Mouse (Mus musculus) hindbrain, embryonic 15.5 days (tissue): ENCODE measurements around the gene Fbxo22. TPM values are rescaled to one million over a fixed set of nuclear protein-coding genes. Genes with fewer than 3 reads are reported as not detected.

Experiments
- ATAC-seq: fragments of 200-750 bp; cut with Nextera tagmentation; 2 replicates; pipeline ENCODE4 v1.8.0; 2017; ENCODE audit warnings: low read depth, moderate number of reproducible peaks, moderate TSS enrichment; ENCODE audit not compliant: low FRiP score
- H3K27ac ChIP-seq: fragments of 300-500 bp; sonication (generic); replicated peaks from 2 replicates; pipeline ENCODE4 v1.5.1; 2015; ENCODE audit warnings: mild to moderate bottlenecking, inconsistent platforms
- H3K27me3 ChIP-seq: fragments of 300-500 bp; sonication (generic); 2 replicates; pipeline ENCODE4 v1.6.1; 2015; ENCODE audit warnings: control low read depth, inconsistent platforms
- H3K36me3 ChIP-seq: fragments of 300-500 bp; sonication (generic); 2 replicates; pipeline ENCODE4 v1.6.1; 2015; ENCODE audit warnings: control low read depth, inconsistent platforms
- H3K4me1 ChIP-seq: fragments of 300-500 bp; sonication (generic); replicated peaks from 2 replicates; pipeline ENCODE4 v1.6.1; 2015; ENCODE audit warnings: control low read depth, inconsistent platforms
- H3K4me2 ChIP-seq: fragments of 300-500 bp; sonication (generic); 2 replicates; pipeline ENCODE4 v1.6.1; 2015; ENCODE audit warnings: moderate library complexity, mild to moderate bottlenecking, inconsistent platforms
- H3K4me3 ChIP-seq: fragments of 300-500 bp; sonication (generic); 2 replicates; pipeline ENCODE4 v1.5.1; 2015; ENCODE audit warnings: mild to moderate bottlenecking, inconsistent platforms
- H3K9ac ChIP-seq: fragments of 300-500 bp; sonication (generic); 2 replicates; pipeline ENCODE4 v1.6.1; 2015; ENCODE audit warnings: inconsistent platforms
- H3K9me3 ChIP-seq: fragments of 300-500 bp; sonication (generic); 2 replicates; pipeline ENCODE4 v1.6.1; 2016; ENCODE audit warnings: control low read depth, inconsistent platforms
- WGBS: fragments of 180-500 bp; shearing (Covaris S2); methylation state at CpG from one replicate; pipeline ENCODE4 v1.1.7; 2015; 5-methylcytosine and 5-hydroxymethylcytosine counted together
- polyA plus RNA-seq: library from polyadenylated mRNA; unstranded; fragments of >200 nt; fragmentation: Nextera tagmentation; extraction: Ambion mirVana; gene quantifications from 2 replicates; pipeline ENCODE4 v1.2.1, GENCODE M21; 2015

Gene Fbxo22
- 77.5 and 82.7 TPM in 2 replicates for polyA plus RNA-seq

DNA sequence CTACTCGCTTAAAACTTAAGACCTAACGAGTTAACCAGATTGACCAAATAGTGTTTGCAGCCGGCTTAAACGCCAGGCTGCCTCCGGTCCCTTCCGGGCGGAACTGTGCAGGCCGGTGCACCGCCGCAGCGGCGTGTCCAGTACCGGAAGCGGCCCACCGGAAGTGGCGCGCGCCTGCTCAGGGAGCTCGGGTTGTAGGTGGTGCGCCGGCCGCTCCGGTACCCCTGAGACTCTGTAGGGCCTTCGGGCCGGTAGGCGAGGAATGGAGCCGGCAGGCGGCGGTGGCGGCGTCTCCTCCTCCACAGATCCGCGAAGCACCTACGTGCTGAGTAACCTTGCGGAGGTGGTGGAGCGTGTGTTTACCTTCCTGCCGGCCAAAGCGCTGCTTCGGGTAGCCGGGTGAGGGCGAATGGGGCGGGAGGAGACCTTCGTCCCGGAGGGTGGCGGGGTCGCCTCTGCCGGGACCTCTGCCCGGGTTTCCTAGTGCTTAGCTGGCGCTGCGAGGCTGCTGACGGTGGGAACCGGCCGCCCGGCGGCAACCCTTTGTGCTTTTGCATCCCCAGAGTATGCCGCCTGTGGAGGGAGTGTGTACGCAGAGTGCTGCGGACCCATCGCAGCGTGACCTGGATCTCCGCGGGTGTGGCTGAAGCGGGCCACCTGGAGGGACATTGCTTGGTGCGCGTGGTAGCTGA is at the start of gene Fbxo22:
Gene Fbxo22 (plus strand): TSS at position 136 of the 692 bp plus-strand sequence.
- ATAC-seq: peak; percentile 98
- under 1% methylated on average over 64 of the region's 65 CpGs for WGBS
- Histone ChIP-seq H3K9me3 (no peaks in the 10 kb centered on the region), H3K4me1 (peaks cover 32% of the 10 kb centered on the region), H3K36me3 (peaks cover 15% of the 10 kb centered on the region), H3K4me3 (peak within 1 kb of the TSS; percentile 52), H3K27me3 (no peaks in the 10 kb centered on the region), H3K4me2 (peak within 1 kb of the TSS; percentile 71), H3K9ac (peak within 1 kb of the TSS; percentile 61), H3K27ac (peak within 1 kb of the TSS; percentile 87)

DNA sequence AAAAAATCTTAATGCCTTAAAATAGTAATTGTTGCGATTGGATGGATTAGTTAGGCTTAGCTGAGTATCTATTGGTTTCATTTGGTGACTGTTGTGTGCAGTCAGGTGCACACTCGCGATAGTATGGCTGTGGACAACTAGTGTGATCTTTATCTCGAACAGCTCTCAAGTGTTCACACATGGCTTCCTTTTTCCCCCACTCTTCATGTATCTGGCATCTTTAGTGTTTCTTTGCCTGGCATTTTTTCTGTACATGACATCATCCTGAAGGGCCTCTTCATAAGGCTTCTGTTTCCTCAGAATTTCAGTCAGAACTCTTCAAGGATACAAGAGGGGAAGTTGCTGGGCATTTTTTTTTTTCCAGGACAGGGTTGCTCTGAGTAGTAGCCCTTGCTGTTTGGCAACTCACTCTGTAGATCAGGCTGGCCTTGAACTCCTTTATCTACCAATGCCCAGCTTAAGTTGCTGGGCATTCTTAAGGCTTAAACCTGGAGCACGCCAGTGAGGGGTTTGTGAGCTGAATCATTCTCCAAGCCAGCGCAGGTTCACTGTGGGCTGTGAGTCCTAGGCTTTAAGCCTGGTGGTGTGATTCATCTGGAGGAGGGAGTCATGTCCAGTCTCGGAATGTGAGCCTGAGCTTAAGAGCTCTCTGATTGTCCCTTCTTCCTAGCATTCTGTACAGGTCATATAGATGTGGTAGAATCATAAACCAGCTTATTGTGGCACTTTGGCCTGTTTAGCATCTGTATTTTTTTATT is 37.9 kb upstream of the Fbxo22 start:
- no peak overlapping the region for H3K4me2 ChIP-seq
- no peaks in the 10 kb centered on the region for H3K27me3 ChIP-seq
- H3K27ac ChIP-seq: no peak overlapping the region
- H3K9me3 ChIP-seq: no peaks in the 10 kb centered on the region
- H3K9ac ChIP-seq: no peak overlapping the region
- 94% methylated on average over 7 of the region's 7 CpGs for whole genome bisulfite sequencing
- no peak overlapping the region for H3K4me3 ChIP-seq
- no peaks in the 10 kb centered on the region for H3K4me1 ChIP-seq
- ATAC-seq: no peak
- 0 out of 2 replicates have a peak, but pooled peaks cover 3% of the 10 kb centered on the region for H3K36me3 ChIP-seq

DNA sequence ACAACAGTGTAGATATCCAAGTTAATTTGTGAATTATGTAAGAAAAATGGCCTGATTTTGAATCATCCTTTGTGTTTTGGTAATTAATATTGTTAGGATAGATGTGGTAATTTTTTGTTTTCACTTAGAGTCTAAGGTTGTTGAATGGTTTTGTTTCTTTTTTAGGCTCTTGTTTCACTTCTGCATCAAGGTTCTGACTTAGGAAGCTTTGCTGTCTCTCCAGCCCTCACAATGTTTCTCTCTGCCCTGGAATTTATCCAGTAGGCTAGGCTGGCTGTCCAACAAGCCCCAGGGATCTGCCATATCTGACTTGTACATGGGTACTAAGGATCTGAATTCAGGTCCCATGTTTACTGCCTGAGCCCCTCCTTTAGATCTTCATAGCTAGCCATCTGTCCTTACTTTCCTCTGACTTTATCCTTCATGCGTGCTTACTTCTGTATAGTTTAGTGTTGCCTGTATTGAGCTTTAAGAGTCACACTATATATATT is 36.5 kb upstream of the Fbxo22 start:
- H3K27ac ChIP-seq: no peak overlapping the region
- no peaks in the 10 kb centered on the region for H3K4me1 ChIP-seq
- no peak overlapping the region for H3K9ac ChIP-seq
- no peaks in the 10 kb centered on the region for H3K9me3 ChIP-seq
- no peaks in the 10 kb centered on the region for H3K36me3 ChIP-seq
- no peak for ATAC-seq
- no peaks in the 10 kb centered on the region for H3K27me3 ChIP-seq
- H3K4me3 ChIP-seq: no peak overlapping the region
- no peak overlapping the region for H3K4me2 ChIP-seq
- 97% methylated on average over 1 of the region's 1 CpGs for WGBS

GRCm38 (mm10) chr9:55174235-55174634 is 34.5 kb upstream of the Fbxo22 start:
- Histone ChIP-seq H3K4me3 (no peak overlapping the region), H3K4me1 (no peaks in the 10 kb centered on the region), H3K9ac (no peak overlapping the region), H3K4me2 (no peak overlapping the region), H3K36me3 (no peaks in the 10 kb centered on the region), H3K9me3 (no peaks in the 10 kb centered on the region), H3K27ac (no peak overlapping the region), H3K27me3 (no peaks in the 10 kb centered on the region)
- ATAC-seq: no peak
- WGBS: 87% methylated on average over 2 of the region's 2 CpGs

GRCm38 (mm10) chr9:55195876-55196275 is 12.8 kb upstream of the Fbxo22 start:
- Histone ChIP-seq H3K4me2 (no peak overlapping the region), H3K9ac (no peak overlapping the region), H3K27ac (no peak overlapping the region), H3K36me3 (peaks cover 5% of the 10 kb centered on the region; the same call in 1 of the 2 replicates), H3K4me3 (no peak overlapping the region), H3K27me3 (no peaks in the 10 kb centered on the region), H3K4me1 (no peaks in the 10 kb centered on the region), H3K9me3 (no peaks in the 10 kb centered on the region)
- ATAC-seq: no peak
- WGBS: 97% methylated on average over 3 of the region's 3 CpGs

DNA sequence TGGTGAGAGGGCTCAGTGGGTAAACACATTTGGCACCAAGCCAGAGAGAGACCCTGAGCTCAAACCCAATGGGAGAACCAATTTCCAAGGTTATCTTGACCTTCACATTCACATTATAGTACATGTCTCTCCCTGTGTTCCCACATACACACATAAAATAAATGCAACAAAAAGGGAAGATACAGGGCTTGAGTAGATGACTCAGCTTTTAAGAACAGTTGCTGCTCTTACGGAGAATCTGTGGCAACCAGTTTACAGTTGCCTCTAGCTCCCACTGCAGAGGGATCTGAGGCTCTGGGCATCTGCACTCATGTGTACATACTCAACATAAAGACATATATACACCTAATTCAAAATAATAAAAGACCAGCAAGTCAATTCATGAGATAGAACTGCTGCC is 10.5 kb upstream of the Fbxo22 start:
- H3K9me3 ChIP-seq: no peaks in the 10 kb centered on the region
- H3K36me3 ChIP-seq: peaks cover 3% of the 10 kb centered on the region; the same call in 1 of the 2 replicates
- no peak overlapping the region for H3K27ac ChIP-seq
- ATAC-seq: no peak
- no peak overlapping the region for H3K4me2 ChIP-seq
- no peaks in the 10 kb centered on the region for H3K27me3 ChIP-seq
- 90% methylated on average over 1 of the region's 1 CpGs for WGBS
- no peaks in the 10 kb centered on the region for H3K4me1 ChIP-seq
- H3K9ac ChIP-seq: no peak overlapping the region
- H3K4me3 ChIP-seq: no peak overlapping the region

- Histone ChIP-seq H3K4me2 (no peak overlapping the region), H3K9me3 (no peaks in the 10 kb centered on the region), H3K4me1 (no peaks in the 10 kb centered on the region), H3K9ac (no peak overlapping the region), H3K4me3 (no peak overlapping the region), H3K27ac (no peak overlapping the region), H3K36me3 (peaks cover 9% of the 10 kb centered on the region; the same call in 1 of the 2 replicates), H3K27me3 (no peaks in the 10 kb centered on the region)
- ATAC-seq: no peak
- WGBS: 56% methylated on average over 2 of the region's 2 CpGs
These were observed 9.4 kb upstream of the Fbxo22 start for GRCm38 (mm10) chr9:55199348-55199747.

- Histone ChIP-seq H3K36me3 (peaks cover 13% of the 10 kb centered on the region), H3K9me3 (no peaks in the 10 kb centered on the region), H3K27me3 (no peaks in the 10 kb centered on the region), H3K4me2 (peak overlapping the region; percentile 71), H3K4me3 (peak overlapping the region; percentile 52), H3K4me1 (peaks cover 32% of the 10 kb centered on the region), H3K9ac (peak overlapping the region; percentile 61), H3K27ac (peak overlapping the region; percentile 87)
- peak; percentile 41; the same call in 1 of the 2 replicates for ATAC-seq
- 0% methylated on average over 2 of the region's 2 CpGs for WGBS
These were observed 301 bp upstream of the Fbxo22 start for GRCm38 (mm10) chr9:55208458-55208789.

DNA sequence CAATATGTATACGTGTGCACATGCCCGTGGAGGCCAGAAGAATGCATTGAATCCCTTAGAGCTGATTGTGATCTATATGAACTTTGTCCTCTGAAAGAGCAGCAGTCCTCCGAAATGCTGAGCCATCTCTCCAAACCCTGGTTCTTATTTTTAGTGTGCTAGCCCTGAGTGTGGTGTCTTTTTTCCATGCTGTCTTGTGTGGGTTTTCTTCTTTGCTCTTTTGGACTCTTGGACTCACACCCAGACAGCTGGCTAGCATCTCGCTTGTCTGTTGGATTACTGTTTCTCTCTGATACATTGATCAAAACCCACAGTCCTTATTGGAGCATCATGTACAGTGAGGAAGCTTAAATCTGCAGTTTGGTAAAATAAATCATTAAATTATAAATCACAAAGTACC is 2.9 kb downstream of the Fbxo22 start:
- Histone ChIP-seq H3K4me1 (peaks cover 32% of the 10 kb centered on the region), H3K36me3 (peaks cover 32% of the 10 kb centered on the region), H3K27me3 (no peaks in the 10 kb centered on the region), H3K27ac (no peak overlapping the region), H3K9me3 (no peaks in the 10 kb centered on the region), H3K9ac (no peak overlapping the region), H3K4me2 (no peak overlapping the region), H3K4me3 (no peak overlapping the region)
- ATAC-seq: no peak
- WGBS: 79% methylated on average over 4 of the region's 4 CpGs

DNA sequence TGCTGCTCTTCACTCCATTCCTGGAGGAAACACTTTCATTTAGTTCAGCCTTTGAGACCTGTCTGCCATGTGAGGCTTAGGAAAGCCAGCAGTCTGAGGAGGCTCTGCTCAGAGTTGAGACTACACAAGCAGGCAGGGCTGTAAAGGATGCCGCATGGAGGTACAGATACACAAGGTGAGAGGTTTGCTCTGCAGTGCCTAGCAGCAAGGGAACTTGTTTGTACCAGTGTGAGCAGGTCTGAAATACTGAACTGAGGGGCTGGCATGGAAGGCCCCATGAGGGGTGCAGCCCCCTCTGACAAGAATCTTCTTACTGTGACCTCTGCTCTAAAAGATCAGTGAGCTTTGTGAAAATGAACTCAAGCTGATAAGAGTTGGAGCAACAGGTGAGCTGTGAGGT is 4.7 kb downstream of the Fbxo22 start:
- Histone ChIP-seq H3K36me3 (peaks cover 46% of the 10 kb centered on the region), H3K4me1 (peaks cover 26% of the 10 kb centered on the region), H3K27me3 (no peaks in the 10 kb centered on the region), H3K27ac (no peak overlapping the region), H3K9ac (no peak overlapping the region), H3K9me3 (no peaks in the 10 kb centered on the region), H3K4me2 (no peak overlapping the region), H3K4me3 (no peak overlapping the region)
- 97% methylated on average over 1 of the region's 1 CpGs for WGBS
- no peak for ATAC-seq

DNA sequence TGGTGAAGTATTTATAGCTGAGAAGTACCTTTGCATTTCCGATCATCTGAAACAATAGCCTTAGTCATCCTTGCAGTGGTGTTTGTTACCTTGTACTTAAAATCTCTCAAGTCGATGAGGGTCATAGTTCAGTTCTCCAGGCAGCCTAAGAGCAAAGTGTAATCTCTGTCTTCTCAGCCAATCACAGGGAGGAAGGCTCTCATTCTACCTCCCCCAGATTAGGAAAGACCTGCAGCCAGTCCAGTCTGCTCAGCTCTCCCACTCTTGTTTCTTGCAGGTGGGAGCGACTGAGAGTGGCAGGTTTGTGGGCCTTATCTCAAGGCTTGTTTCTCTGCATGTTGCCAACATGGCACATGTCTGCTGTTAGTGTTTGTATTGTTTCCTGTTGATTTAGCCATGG is 6.3 kb downstream of the Fbxo22 start:
- Histone ChIP-seq H3K9ac (no peak overlapping the region), H3K36me3 (peaks cover 59% of the 10 kb centered on the region), H3K27ac (no peak overlapping the region), H3K4me1 (peaks cover 17% of the 10 kb centered on the region), H3K4me3 (no peak overlapping the region), H3K4me2 (no peak overlapping the region), H3K9me3 (no peaks in the 10 kb centered on the region), H3K27me3 (no peaks in the 10 kb centered on the region)
- WGBS: 94% methylated on average over 3 of the region's 3 CpGs
- no peak for ATAC-seq

DNA sequence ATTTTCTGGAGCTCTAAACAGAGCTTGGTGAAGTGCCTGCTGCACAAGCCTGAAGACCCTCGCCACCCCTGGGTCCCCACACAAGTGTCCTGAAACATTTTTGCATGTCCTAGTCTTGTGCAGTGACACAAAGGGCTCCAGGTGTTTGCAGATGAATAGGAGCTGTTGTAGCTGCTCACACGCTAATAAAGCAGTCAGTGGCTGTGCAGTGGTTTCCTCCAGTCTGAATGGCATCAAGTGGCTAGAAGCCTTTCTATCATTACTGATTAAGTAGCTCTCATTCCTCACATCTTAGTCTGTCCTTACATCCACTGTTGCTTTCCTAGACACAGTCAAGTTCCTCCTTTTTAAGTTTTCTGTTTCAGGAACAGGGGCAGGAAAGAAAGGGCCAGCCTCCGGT is 6.9 kb downstream of the Fbxo22 start:
- Histone ChIP-seq H3K9ac (no peak overlapping the region), H3K27me3 (no peaks in the 10 kb centered on the region), H3K27ac (no peak overlapping the region), H3K9me3 (no peaks in the 10 kb centered on the region), H3K4me2 (no peak overlapping the region), H3K36me3 (peaks cover 65% of the 10 kb centered on the region), H3K4me1 (peaks cover 11% of the 10 kb centered on the region), H3K4me3 (no peak overlapping the region)
- 73% methylated on average over 3 of the region's 3 CpGs for WGBS
- ATAC-seq: no peak
